Mouse (Mus musculus) brain, embryonic 14.5 days (tissue): ENCODE results near the gene Olfr90. TPM values are rescaled to one million over a fixed set of nuclear protein-coding genes. Genes with fewer than 3 reads are reported as not detected.

Source experiments
- DNase-seq: peaks from one replicate; pipeline ENCODE4 v3.0.0-alpha.2; 2011; ENCODE audit warnings: low read depth
- CTCF ChIP-seq: fragments of 200-500 bp; IDR thresholded peaks from 2 replicates; pipeline ENCODE4 v1.5.1; 2012; ENCODE audit warnings: inconsistent platforms, mild to moderate bottlenecking, moderate library complexity, borderline replicate concordance; ENCODE audit not compliant: insufficient read depth, insufficient read length; ENCODE audit errors: extremely low read depth
- POLR2A ChIP-seq: fragments of 200-500 bp; IDR thresholded peaks from 2 replicates; pipeline ENCODE4 v1.6.1; 2012; ENCODE audit warnings: mild to moderate bottlenecking, inconsistent platforms, borderline replicate concordance; ENCODE audit not compliant: poor library complexity, insufficient read depth, insufficient read length, severe bottlenecking; ENCODE audit errors: extremely low read depth
- polyA plus RNA-seq: library from polyadenylated mRNA; depleted of rRNA; stranded (reverse); fragments of >200 nt; gene quantifications from 2 replicates; pipeline ENCODE4 v1.2.3, GENCODE M21; 2012

The Olfr90 gene
- polyA plus RNA-seq, 1 experiment = not detected

- TF ChIP-seq CTCF (no peak), POLR2A (no peak)
- DNase-seq = no peak
Observed at GRCm38 (mm10) chr17:37075766-37076165, 12.5 kb downstream of the Olfr90 start.

- TF ChIP-seq CTCF = no peak
- no peak for TF ChIP-seq POLR2A
- no peak for DNase-seq
Observed at GRCm38 (mm10) chr17:37075181-37075580, 13.1 kb downstream of the Olfr90 start.

- peak; percentile 51 for DNase-seq
- TF ChIP-seq CTCF (no peak), POLR2A (no peak)
Observed at GRCm38 (mm10) chr17:37072730-37073276, 15.5 kb downstream of the Olfr90 start.

GRCm38 (mm10) chr17:37072080-37072729, 16.1 kb downstream of the Olfr90 start:
- TF ChIP-seq CTCF (no peak), POLR2A (no peak)
- peak; percentile 55 for DNase-seq

- DNase-seq = no peak
- TF ChIP-seq CTCF (no peak), POLR2A (no peak)
Observed at GRCm38 (mm10) chr17:37070121-37070520, 18.2 kb downstream of the Olfr90 start.

GRCm38 (mm10) chr17:37067861-37068260, 20.4 kb downstream of the Olfr90 start:
- TF ChIP-seq CTCF = no peak
- no peak for TF ChIP-seq POLR2A

GRCm38 (mm10) chr17:37065993-37066392, 22.3 kb downstream of the Olfr90 start:
- TF ChIP-seq POLR2A = no peak
- TF ChIP-seq CTCF = no peak
- DNase-seq = no peak

More at GRCm38 (mm10) chr17:37067861-37068260, 20.4 kb downstream of the Olfr90 start:
- DNase-seq = no peak

GRCm38 (mm10) chr17:37063686-37064495, 24.4 kb downstream of the Olfr90 start:
- peak; percentile 75 for DNase-seq
- TF ChIP-seq CTCF (no peak), POLR2A (no peak)

- TF ChIP-seq CTCF (no peak), POLR2A (no peak)
- DNase-seq = no peak
Observed at GRCm38 (mm10) chr17:37063063-37063462, 25.2 kb downstream of the Olfr90 start.

- TF ChIP-seq CTCF (no peak), POLR2A (no peak)
- DNase-seq = peak; percentile 64
Observed at GRCm38 (mm10) chr17:37062101-37062641, 26.1 kb downstream of the Olfr90 start.

- no peak for DNase-seq
- TF ChIP-seq POLR2A (no peak), CTCF (no peak)
Observed at GRCm38 (mm10) chr17:37061435-37061834, 26.9 kb downstream of the Olfr90 start.

- DNase-seq = peak; percentile 69
- TF ChIP-seq POLR2A = no peak
- no peak for TF ChIP-seq CTCF
Observed at GRCm38 (mm10) chr17:37056957-37057356, 31.3 kb downstream of the Olfr90 start.

GRCm38 (mm10) chr17:37051745-37052144, 36.6 kb downstream of the Olfr90 start:
- no peak for DNase-seq
- TF ChIP-seq CTCF (no peak), POLR2A (no peak)
